Mouse (Mus musculus) olfactory bulb, adult 2 months (tissue): Measurements from ENCODE around the gene Rasal2. TPM values are rescaled to one million over a fixed set of nuclear protein-coding genes. Genes with fewer than 3 reads are reported as not detected.

Source experiments
- H3K27ac ChIP-seq: fragments of 200-500 bp; 2 replicates; pipeline ENCODE4 v1.5.1; 2012; ENCODE audit warnings: low read depth, low read length; ENCODE audit not compliant: insufficient read depth
- H3K4me1 ChIP-seq: fragments of 200-500 bp; 2 replicates; pipeline ENCODE4 v1.6.1; 2012; ENCODE audit warnings: low read length; ENCODE audit not compliant: control insufficient read depth, insufficient read depth
- H3K4me3 ChIP-seq: fragments of 200-500 bp; 2 replicates; pipeline ENCODE4 v1.5.1; 2012; ENCODE audit warnings: mild to moderate bottlenecking, low read depth, low read length, moderate library complexity; ENCODE audit not compliant: insufficient read depth
- CTCF ChIP-seq: fragments of 200-500 bp; IDR thresholded peaks from 2 replicates; pipeline ENCODE4 v1.5.1; 2012; ENCODE audit warnings: low read depth, mild to moderate bottlenecking, low read length, moderate library complexity; ENCODE audit not compliant: insufficient read depth
- POLR2A ChIP-seq: fragments of 200-500 bp; IDR thresholded peaks from 2 replicates; pipeline ENCODE4 v1.6.1; 2012; ENCODE audit warnings: mild to moderate bottlenecking, low read depth, low read length, moderate library complexity; ENCODE audit not compliant: insufficient read depth
- WGBS: fragments of 180-500 bp; shearing (Covaris S2); methylation state at CpG from one replicate; pipeline ENCODE4 v1.1.7; 2018; 5-methylcytosine and 5-hydroxymethylcytosine counted together
- polyA plus RNA-seq: library from polyadenylated mRNA; stranded (reverse); fragments of >200 nt; gene quantifications from 2 replicates; pipeline ENCODE4 v1.2.4, GENCODE M21; 2012; ENCODE audit warnings: low replicate concordance; ENCODE audit not compliant: missing spikeins, insufficient read depth, insufficient read length

The Rasal2 gene
- polyA plus RNA-seq, 1 experiment, result not detected

- no peak overlapping the region for H3K4me3 ChIP-seq
Observed at GRCm38 (mm10) chr1:157449981-157450636, 37.7 kb upstream of the Rasal2 start.

GRCm38 (mm10) chr1:157449532-157449931, 37.1 kb upstream of the Rasal2 start:
- 58% methylated on average over 10 of the region's 10 CpGs for WGBS

More at GRCm38 (mm10) chr1:157449981-157450636, 37.7 kb upstream of the Rasal2 start:
- Histone ChIP-seq H3K4me1 (peaks cover 11% of the 10 kb centered on the region; the same call in 1 of the 2 replicates), H3K27ac (no peak overlapping the region)
- TF ChIP-seq POLR2A, result no peak
- TF ChIP-seq CTCF, result no peak
- 40% methylated on average over 21 of the region's 21 CpGs for WGBS

GRCm38 (mm10) chr1:157448805-157449188, 36.4 kb upstream of the Rasal2 start:
- 73% methylated on average over 5 of the region's 5 CpGs for WGBS
- H3K27ac ChIP-seq, result no peak overlapping the region
- peaks cover 16% of the 10 kb centered on the region for H3K4me1 ChIP-seq
- no peak for TF ChIP-seq POLR2A
- no peak for TF ChIP-seq CTCF
- no peak overlapping the region for H3K4me3 ChIP-seq

More at GRCm38 (mm10) chr1:157449532-157449931, 37.1 kb upstream of the Rasal2 start:
- Histone ChIP-seq H3K4me3 (no peak overlapping the region), H3K4me1 (peaks cover 11% of the 10 kb centered on the region; the same call in 1 of the 2 replicates), H3K27ac (no peak overlapping the region)
- TF ChIP-seq POLR2A, result no peak
- no peak for TF ChIP-seq CTCF

- Histone ChIP-seq H3K27ac (no peak overlapping the region; the same call in 1 of the 2 replicates), H3K4me3 (no peak overlapping the region), H3K4me1 (peaks cover 20% of the 10 kb centered on the region)
- whole genome bisulfite sequencing, result 20% methylated on average over 7 of the region's 7 CpGs
- TF ChIP-seq CTCF (no peak), POLR2A (no peak)
Observed at GRCm38 (mm10) chr1:157448164-157448804, 35.9 kb upstream of the Rasal2 start.

GRCm38 (mm10) chr1:157447142-157447541, 34.7 kb upstream of the Rasal2 start:
- Histone ChIP-seq H3K4me1 (peaks cover 22% of the 10 kb centered on the region), H3K4me3 (no peak overlapping the region), H3K27ac (no peak overlapping the region)
- WGBS, result 58% methylated on average over 4 of the region's 4 CpGs
- TF ChIP-seq CTCF, result no peak
- no peak for TF ChIP-seq POLR2A

GRCm38 (mm10) chr1:157446325-157446724, 33.9 kb upstream of the Rasal2 start:
- 61% methylated on average over 7 of the region's 7 CpGs for WGBS
- no peak overlapping the region for H3K27ac ChIP-seq
- no peak overlapping the region for H3K4me3 ChIP-seq
- TF ChIP-seq POLR2A, result no peak
- TF ChIP-seq CTCF, result peak; percentile 52
- H3K4me1 ChIP-seq, result peaks cover 22% of the 10 kb centered on the region

- peaks cover 23% of the 10 kb centered on the region for H3K4me1 ChIP-seq
- H3K4me3 ChIP-seq, result no peak overlapping the region
- TF ChIP-seq POLR2A (no peak), CTCF (no peak)
- H3K27ac ChIP-seq, result no peak overlapping the region
- 96% methylated on average over 6 of the region's 6 CpGs for WGBS
Observed at GRCm38 (mm10) chr1:157445398-157445910, 33.1 kb upstream of the Rasal2 start.

GRCm38 (mm10) chr1:157444632-157445300, 32.4 kb upstream of the Rasal2 start:
- TF ChIP-seq CTCF, result no peak
- no peak for TF ChIP-seq POLR2A
- Histone ChIP-seq H3K27ac (0 out of 2 replicates have a peak overlapping the region, but pooled peaks have one; percentile 19), H3K4me1 (peaks cover 21% of the 10 kb centered on the region), H3K4me3 (no peak overlapping the region)
- 83% methylated on average over 13 of the region's 13 CpGs for WGBS
